Mouse (Mus musculus) CH12.LX (cell line): Measurements from ENCODE around the gene Hpca. TPM values are rescaled to one million over a fixed set of nuclear protein-coding genes. Genes with fewer than 3 reads are reported as not detected.

Experiments
- DNase-seq: peaks from one replicate; pipeline ENCODE4 v3.0.0-alpha.2; 2013; ENCODE audit errors: extremely low read depth
- H3K27ac ChIP-seq: 2 replicates; pipeline ENCODE4 v1.5.1; 2012; ENCODE audit warnings: low read depth, mild to moderate bottlenecking, control low read depth, moderate library complexity; ENCODE audit not compliant: insufficient read depth
- H3K27me3 ChIP-seq: replicated peaks from 2 replicates; pipeline ENCODE3; 2012; ENCODE audit warnings: inconsistent platforms
- H3K36me3 ChIP-seq, 2 experiments: replicated peaks in 1 of 2; 2 replicates each; pipeline versions ENCODE3 to v1.6.1; 2012; ENCODE audit warnings: inconsistent platforms in 1 of 2, low read length in 1 of 2, mild to moderate bottlenecking in 1 of 2, mixed read lengths in 1 of 2, moderate library complexity in 1 of 2; ENCODE audit not compliant: control insufficient read depth in 1 of 2, insufficient read depth in 1 of 2
- H3K4me1 ChIP-seq, 2 experiments: 2 replicates each; pipeline ENCODE4 v1.6.1; 2012; ENCODE audit warnings: inconsistent platforms in 1 of 2, moderate library complexity in 1 of 2; ENCODE audit not compliant: insufficient read depth in 2 of 2, control insufficient read depth in 1 of 2
- H3K4me2 ChIP-seq: 2 replicates; pipeline ENCODE4 v1.6.1; 2012; ENCODE audit warnings: low read depth, mild to moderate bottlenecking, control low read depth; ENCODE audit not compliant: poor library complexity, insufficient read depth, severe bottlenecking
- H3K4me3 ChIP-seq, 3 experiments: fragments of 150-350 bp in 1 of 3; sonication (generic) in 1 of 3; replicated peaks in 1 of 3; 2 replicates each; pipeline versions ENCODE3 to v1.5.1; 2011 to 2012; ENCODE audit warnings: low read depth in 2 of 3, low read length in 2 of 3, mild to moderate bottlenecking in 2 of 3, moderate library complexity in 2 of 3, control low read depth in 1 of 3, improper control_type of control experiment in 1 of 3, inconsistent platforms in 1 of 3, mixed read lengths in 1 of 3; ENCODE audit not compliant: poor library complexity in 1 of 3
- H3K79me2 ChIP-seq: replicated peaks from 2 replicates; pipeline ENCODE4 v1.6.1; 2012; ENCODE audit warnings: mild to moderate bottlenecking, moderate library complexity; ENCODE audit not compliant: control insufficient read depth, poor library complexity, insufficient read depth, severe bottlenecking; ENCODE audit errors: extremely low read depth
- H3K9ac ChIP-seq: 2 replicates; pipeline ENCODE4 v1.6.1; 2012; ENCODE audit warnings: low read depth, mild to moderate bottlenecking, control low read depth, moderate library complexity; ENCODE audit not compliant: insufficient read depth
- H3K9me3 ChIP-seq: replicated peaks from 2 replicates; pipeline ENCODE3; 2012; ENCODE audit warnings: low read length, inconsistent platforms, mixed read lengths
- CHD1 ChIP-seq: IDR thresholded peaks from 2 replicates; pipeline ENCODE4 v1.6.1; 2012; ENCODE audit warnings: low read depth, low read length, improper control_type of control experiment, inconsistent platforms
- CTCF ChIP-seq, 2 experiments: IDR thresholded peaks in 1 of 2; conservative IDR thresholded peaks in 1 of 2; 2 replicates each; pipeline ENCODE4 v1.5.1; 2011 to 2012; ENCODE audit warnings: low read depth in 2 of 2, low read length in 2 of 2, improper control_type of control experiment in 1 of 2, inconsistent platforms in 1 of 2, mild to moderate bottlenecking in 1 of 2, moderate library complexity in 1 of 2
- ELF1 ChIP-seq: IDR thresholded peaks from 2 replicates; pipeline ENCODE4 v1.6.1; 2014; ENCODE audit warnings: low read depth, mild to moderate bottlenecking, inconsistent platforms, low read length, improper control_type of control experiment
- EP300 ChIP-seq: IDR thresholded peaks from 2 replicates; pipeline ENCODE4 v1.6.1; 2011; ENCODE audit warnings: low read length, improper control_type of control experiment
- ETS1 ChIP-seq: conservative IDR thresholded peaks from 2 replicates; pipeline ENCODE4 v1.6.1; 2012; ENCODE audit warnings: low read depth, mild to moderate bottlenecking, inconsistent platforms, low read length, improper control_type of control experiment, moderate library complexity
- GABPA ChIP-seq: IDR thresholded peaks from 2 replicates; pipeline ENCODE4 v1.6.1; 2012; ENCODE audit warnings: low read depth, low read length, improper control_type of control experiment, inconsistent platforms; ENCODE audit not compliant: insufficient replicate concordance
- HCFC1 ChIP-seq: IDR thresholded peaks from 2 replicates; pipeline ENCODE4 v1.6.1; 2012; ENCODE audit warnings: low read depth, mild to moderate bottlenecking, inconsistent platforms, low read length, improper control_type of control experiment
- JUN ChIP-seq: IDR thresholded peaks from 2 replicates; pipeline ENCODE4 v1.6.1; 2011; ENCODE audit warnings: low read depth, mild to moderate bottlenecking, low read length, improper control_type of control experiment, moderate library complexity; ENCODE audit not compliant: insufficient read depth
- MAFK ChIP-seq: IDR thresholded peaks from 2 replicates; pipeline ENCODE4 v1.6.1; 2011; ENCODE audit warnings: low read length, improper control_type of control experiment; ENCODE audit not compliant: insufficient replicate concordance
- MAZ ChIP-seq: IDR thresholded peaks from 2 replicates; pipeline ENCODE4 v1.6.1; 2012; ENCODE audit warnings: low read depth, mild to moderate bottlenecking, inconsistent platforms, low read length, improper control_type of control experiment, moderate library complexity
- MEF2A ChIP-seq: IDR thresholded peaks from 2 replicates; pipeline ENCODE4 v1.6.1; 2014; ENCODE audit warnings: low read depth, mild to moderate bottlenecking, inconsistent platforms, low read length, improper control_type of control experiment, borderline replicate concordance
- MYC ChIP-seq: IDR thresholded peaks from 2 replicates; pipeline ENCODE4 v1.6.1; 2011; ENCODE audit warnings: low read depth, mild to moderate bottlenecking, improper control_type of control experiment, low read length
- NELFE ChIP-seq: IDR thresholded peaks from 2 replicates; pipeline ENCODE4 v1.6.1; 2011; ENCODE audit warnings: low read depth, low read length, improper control_type of control experiment
- NRF1 ChIP-seq: IDR thresholded peaks from 2 replicates; pipeline ENCODE4 v1.6.1; 2014; ENCODE audit warnings: low read depth, mild to moderate bottlenecking, inconsistent platforms, low read length, improper control_type of control experiment, moderate library complexity
- PAX5 ChIP-seq: IDR thresholded peaks from 2 replicates; pipeline ENCODE4 v1.6.1; 2012; ENCODE audit warnings: low read length, inconsistent platforms, mixed read lengths
- POLR2A ChIP-seq: IDR thresholded peaks from 2 replicates; pipeline ENCODE4 v1.6.1; 2011; ENCODE audit warnings: low read depth, mild to moderate bottlenecking, improper control_type of control experiment, low read length
- POLR2AphosphoS2 ChIP-seq: IDR thresholded peaks from 2 replicates; pipeline ENCODE4 v1.6.1; 2011; ENCODE audit warnings: low read depth, low read length, improper control_type of control experiment
- SIN3A ChIP-seq: IDR thresholded peaks from 2 replicates; pipeline ENCODE4 v1.6.1; 2012; ENCODE audit warnings: low read length, improper control_type of control experiment, inconsistent platforms
- TBP ChIP-seq: conservative IDR thresholded peaks from 2 replicates; pipeline ENCODE4 v1.6.1; 2011; ENCODE audit warnings: low read depth, low read length, improper control_type of control experiment
- UBTF ChIP-seq: IDR thresholded peaks from 2 replicates; pipeline ENCODE4 v1.6.1; 2012; ENCODE audit warnings: low read depth, mild to moderate bottlenecking, inconsistent platforms, low read length, improper control_type of control experiment, moderate library complexity
- USF1 ChIP-seq: IDR thresholded peaks from 2 replicates; pipeline ENCODE4 v1.6.1; 2014; ENCODE audit warnings: low read depth, mild to moderate bottlenecking, inconsistent platforms, low read length, improper control_type of control experiment
- USF2 ChIP-seq: conservative IDR thresholded peaks from 2 replicates; pipeline ENCODE4 v1.6.1; 2011; ENCODE audit warnings: low read depth, low read length, improper control_type of control experiment
- ZKSCAN1 ChIP-seq: IDR thresholded peaks from 2 replicates; pipeline ENCODE4 v1.6.1; 2012; ENCODE audit warnings: low read depth, inconsistent platforms, low read length, improper control_type of control experiment, borderline replicate concordance
- ZMIZ1 ChIP-seq: IDR thresholded peaks from 2 replicates; pipeline ENCODE4 v1.6.1; 2012; ENCODE audit warnings: low read depth, mild to moderate bottlenecking, inconsistent platforms, low read length, improper control_type of control experiment
- dilution Hi-C: fragments of 300-500 bp; cut with MboI; formaldehyde crosslinking; loops from 2 replicates; pipeline ENCODE4 v1.14.3; 2020; ENCODE audit warnings: low sequenced_read_pairs; ENCODE audit not compliant: extremely low pct_unique_long_range_greater_than_20kb, extremely low pct_ligation_motif_present
- in situ Hi-C: fragments of 300-500 bp; cut with MboI; formaldehyde crosslinking; loops from 3 replicates; pipeline ENCODE4 v1.14.3; 2019; ENCODE audit warnings: low sequenced_read_pairs, low pct_ligation_motif_present, low pct_unique_long_range_greater_than_20kb, mixed read lengths
- polyA plus RNA-seq: library from polyadenylated mRNA; unstranded; fragments of >175 nt; gene quantifications from 2 replicates; pipeline ENCODE4 v1.2.1, GENCODE M21; 2012; ENCODE audit warnings: low read depth; ENCODE audit not compliant: insufficient read length
- total RNA-seq, 2 experiments: library from RNA; depleted of rRNA; stranded (reverse); fragments of 300-350 nt in 1 of 2; fragments of >200 nt in 1 of 2; gene quantifications; 2 replicates each; pipeline ENCODE4 v1.2.3; 2012 to 2014

Hpca gene
- total and polyA plus RNA-seq, 3 experiments, result 1.3 to 28.5 (median 2.9) TPM

GRCm38 (mm10) chr4:129095276-129095675 lies 26.6 kb downstream of the Hpca start:
- H3K9ac ChIP-seq, result no peak overlapping the region
- DNase-seq, result no peak
- H3K79me2 ChIP-seq, result no peaks in the 10 kb centered on the region
- H3K36me3 ChIP-seq, result no peaks in the 10 kb centered on the region
- H3K27me3 ChIP-seq, result peaks cover 15% of the 10 kb centered on the region
- H3K9me3 ChIP-seq, result peaks cover 6% of the 10 kb centered on the region
- no peak overlapping the region for H3K4me3 ChIP-seq
- dilution Hi-C loops, result no loop called here
- TF ChIP-seq POLR2A (no peak), MEF2A (no peak), USF2 (no peak), POLR2AphosphoS2 (no peak), NRF1 (peak; percentile 40), TBP (no peak)
- TF ChIP-seq, all 38 proteins: peak for 1
- no peaks in the 10 kb centered on the region for H3K4me1 ChIP-seq
- in situ Hi-C loops, result no loop called here
- no peak overlapping the region for H3K4me2 ChIP-seq
- no peak overlapping the region for H3K27ac ChIP-seq

- DNase-seq, result no peak
- H3K27ac ChIP-seq, result no peak overlapping the region
- no peaks in the 10 kb centered on the region for H3K9me3 ChIP-seq
- H3K36me3 ChIP-seq, result peaks cover 12 to 40% of the 10 kb centered on the region in 2 experiments
- no peak overlapping the region for H3K4me2 ChIP-seq
- H3K27me3 ChIP-seq, result no peaks in the 10 kb centered on the region
- no peaks in the 10 kb centered on the region; a peak in 1 of 4 replicates for H3K4me1 ChIP-seq
- H3K79me2 ChIP-seq, result no peaks in the 10 kb centered on the region
- no peak overlapping the region for H3K9ac ChIP-seq
- in situ Hi-C loops, result loop anchor here (10.0 kb wide), 1 partner anchor 373 kb away; no protein-coding TSS in a partner anchor
- dilution Hi-C loops, result no loop called here
- TF ChIP-seq HCFC1 (no peak), MAFK (no peak), SIN3A (no peak), ELF1 (no peak), NELFE (no peak), ZKSCAN1 (no peak), MYC (no peak), MAZ (no peak), CTCF (conservative IDR thresholded peaks at IDR 0.05 in 1 of 2, IDR thresholded peaks at IDR 0.05 in 1 of 2; ENCODE audit: low read depth in 2 of 2, low read length in 2 of 2) (no peak), JUN (no peak), EP300 (no peak), TBP (no peak), USF1 (no peak), ZMIZ1 (no peak), CHD1 (no peak), GABPA (no peak), ETS1 (no peak), UBTF (no peak), PAX5 (no peak)
- H3K4me3 ChIP-seq, result no peak overlapping the region
These were observed 34.0 kb downstream of the Hpca start for GRCm38 (mm10) chr4:129087850-129088249.
